Mouse (Mus musculus) heart, embryonic 16.5 days (tissue): Measurements from ENCODE around the gene Nog. TPM values are rescaled to one million over a fixed set of nuclear protein-coding genes. Genes with fewer than 3 reads are reported as not detected.

Source experiments
- polyA plus RNA-seq: library from polyadenylated mRNA; unstranded; fragments of >200 nt; fragmentation: Nextera tagmentation; extraction: Ambion mirVana; gene quantifications from 2 replicates; pipeline ENCODE4 v1.2.1, GENCODE M21; 2015

The Nog gene
- polyA plus RNA-seq, 1 experiment from 2014 or later = 0.32 TPM

Other genes with a start within 250 kb of the Nog start
- 7.8 and 8.7 TPM in 2 replicates for gene Dgke, start 235.5 kb downstream of the Nog start, polyA plus RNA-seq
- 4.7 and 9.1 TPM in 2 replicates for gene Gm525, start 228.5 kb downstream of the Nog start, polyA plus RNA-seq